Mouse (Mus musculus) liver (tissue): ENCODE results near the gene Nrxn3.

Source experiments
- DNase-seq: peaks from one replicate; pipeline ENCODE4 v3.0.0-alpha.2; 2020; ENCODE audit warnings: mixed read lengths

The Nrxn3 gene

DNA sequence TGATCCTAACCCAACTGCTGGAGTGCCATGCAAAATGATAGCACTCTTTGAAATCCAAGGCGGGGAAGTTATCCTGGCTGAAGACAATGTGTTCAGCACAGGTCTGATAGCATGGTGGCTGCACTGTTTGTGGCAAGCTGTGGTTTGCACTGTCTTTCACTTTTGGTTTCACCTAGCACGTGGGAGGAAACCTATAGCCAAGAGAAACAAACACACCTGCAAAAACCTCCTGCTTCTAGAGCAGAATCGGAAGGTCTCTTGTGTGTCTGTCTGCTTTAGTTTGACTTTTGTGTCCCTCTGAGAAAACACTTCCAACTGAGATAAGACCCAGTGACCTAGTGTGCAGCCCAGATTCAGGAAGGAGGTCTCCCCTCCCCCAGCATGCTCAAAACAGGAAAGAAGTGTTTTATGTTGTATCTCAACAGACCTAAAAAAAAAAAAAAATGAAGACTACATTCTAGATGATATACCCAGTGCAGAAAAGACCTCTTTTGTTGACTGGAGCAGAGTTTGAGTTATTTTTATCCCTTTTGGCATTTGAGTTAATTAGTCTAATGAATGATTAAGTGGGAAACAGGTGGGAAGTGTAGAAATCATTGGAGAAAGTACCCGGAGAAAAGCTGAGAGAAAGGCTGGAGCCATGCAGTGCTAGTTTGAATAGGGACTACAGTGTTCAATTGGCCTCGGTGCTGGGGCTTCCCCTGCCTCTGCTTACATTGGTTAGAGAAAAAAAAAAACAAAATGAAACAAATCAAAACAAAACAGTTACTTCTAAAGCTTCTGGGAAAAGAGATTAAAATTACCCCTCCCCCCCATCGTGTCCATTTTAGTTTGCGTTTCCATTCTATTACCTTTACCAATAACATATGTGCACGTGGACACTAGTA lies 996.8 kb downstream of the Nrxn3 start:
- no peak for DNase-seq

DNA sequence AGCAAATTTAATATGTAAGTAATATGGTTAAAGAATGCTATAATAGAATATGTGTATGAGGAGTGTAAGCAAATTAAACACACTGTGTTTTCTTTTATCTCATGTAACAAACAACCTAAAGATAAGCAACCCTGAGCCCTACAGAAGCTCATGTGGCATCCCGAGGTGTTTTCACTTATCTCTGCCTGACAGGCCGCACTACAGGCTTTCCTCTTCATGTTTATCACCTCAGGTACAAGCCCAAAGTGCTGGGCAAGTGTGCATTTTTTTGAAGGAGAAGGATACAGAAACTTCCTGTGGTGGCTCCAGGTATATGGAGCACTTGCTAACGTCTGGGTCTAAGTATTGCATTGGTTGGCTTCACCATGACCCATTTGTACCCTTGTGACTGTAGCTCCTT lies 998.3 kb downstream of the Nrxn3 start:
- DNase-seq, result peak; percentile 13

DNA sequence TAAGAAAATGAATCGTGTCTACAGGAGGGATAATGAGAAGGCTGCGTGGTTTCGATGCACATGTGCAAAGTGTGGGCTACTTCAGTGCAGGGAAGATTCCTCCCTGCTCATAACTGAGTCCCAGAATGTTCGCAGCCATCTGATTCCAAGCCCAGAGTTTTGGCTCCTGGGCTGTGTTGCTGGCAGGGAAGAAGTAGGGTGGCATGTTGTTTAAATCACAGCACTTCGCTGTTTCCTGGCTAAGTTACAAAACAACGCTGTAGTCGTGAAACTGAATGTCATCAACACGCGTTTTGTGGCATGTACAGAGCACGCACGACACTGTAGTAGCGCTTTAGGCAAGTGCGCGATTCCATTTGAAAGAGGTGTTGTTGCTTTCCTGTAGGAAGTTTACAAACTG lies 999.8 kb downstream of the Nrxn3 start:
- DNase-seq, result no peak

DNA sequence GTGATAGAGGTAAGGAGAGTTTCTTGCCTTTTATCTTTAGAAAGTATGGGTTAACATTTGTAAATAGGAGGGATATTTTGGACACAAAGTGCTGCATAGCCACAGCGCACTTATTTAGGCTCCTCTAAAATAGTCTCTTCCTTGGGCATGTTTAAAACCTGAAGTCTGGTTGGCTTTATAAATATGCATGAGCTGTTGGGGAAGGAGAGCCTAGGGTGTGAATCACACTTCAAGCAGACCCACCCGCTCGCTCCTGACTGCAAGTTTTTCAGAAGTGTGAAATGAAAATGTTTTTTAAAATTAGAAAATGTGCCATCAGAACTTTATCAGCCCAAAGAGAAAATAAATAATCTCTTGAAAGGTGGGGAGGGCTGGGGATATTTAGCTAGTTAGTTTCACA lies 1001.4 kb downstream of the Nrxn3 start:
- no peak for DNase-seq

DNA sequence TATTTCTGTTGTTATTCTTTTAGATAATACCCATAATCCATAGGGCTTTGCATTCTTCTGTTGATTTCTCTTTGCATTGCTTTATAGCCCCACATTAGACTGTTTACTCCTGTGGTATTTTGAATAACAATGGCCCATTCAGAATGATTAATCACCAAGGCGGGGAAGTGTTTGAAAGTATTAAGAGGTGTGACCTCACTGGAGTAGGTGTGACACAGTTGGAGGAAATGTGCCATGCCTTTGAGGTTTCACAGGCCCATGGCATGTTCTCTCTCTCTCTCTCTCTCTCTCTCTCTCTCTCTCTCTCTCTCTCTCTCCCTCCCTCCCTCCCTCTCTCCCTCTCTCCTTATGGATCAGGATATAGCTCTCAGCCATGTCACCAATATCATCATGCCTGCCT lies 1019.6 kb downstream of the Nrxn3 start:
- no peak for DNase-seq

DNA sequence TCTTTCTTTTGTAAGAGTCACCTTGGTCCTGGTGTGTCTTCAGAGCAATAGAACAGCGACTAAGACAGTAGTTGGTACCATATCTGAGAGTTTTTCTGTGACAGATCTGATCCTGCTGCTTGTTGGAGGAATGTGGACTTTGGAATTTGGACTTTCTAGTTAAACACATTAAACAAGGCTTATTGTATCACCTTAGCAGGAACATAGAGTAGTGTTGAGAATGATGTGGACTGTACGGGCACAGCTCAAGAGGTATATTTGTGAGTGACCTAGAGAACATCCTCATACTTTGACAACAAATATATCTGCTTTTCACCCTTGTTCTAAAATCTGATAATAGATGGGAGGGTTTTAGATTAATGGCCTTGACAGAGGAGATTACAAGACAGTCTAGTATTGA lies 1020.1 kb downstream of the Nrxn3 start:
- no peak for DNase-seq

DNA sequence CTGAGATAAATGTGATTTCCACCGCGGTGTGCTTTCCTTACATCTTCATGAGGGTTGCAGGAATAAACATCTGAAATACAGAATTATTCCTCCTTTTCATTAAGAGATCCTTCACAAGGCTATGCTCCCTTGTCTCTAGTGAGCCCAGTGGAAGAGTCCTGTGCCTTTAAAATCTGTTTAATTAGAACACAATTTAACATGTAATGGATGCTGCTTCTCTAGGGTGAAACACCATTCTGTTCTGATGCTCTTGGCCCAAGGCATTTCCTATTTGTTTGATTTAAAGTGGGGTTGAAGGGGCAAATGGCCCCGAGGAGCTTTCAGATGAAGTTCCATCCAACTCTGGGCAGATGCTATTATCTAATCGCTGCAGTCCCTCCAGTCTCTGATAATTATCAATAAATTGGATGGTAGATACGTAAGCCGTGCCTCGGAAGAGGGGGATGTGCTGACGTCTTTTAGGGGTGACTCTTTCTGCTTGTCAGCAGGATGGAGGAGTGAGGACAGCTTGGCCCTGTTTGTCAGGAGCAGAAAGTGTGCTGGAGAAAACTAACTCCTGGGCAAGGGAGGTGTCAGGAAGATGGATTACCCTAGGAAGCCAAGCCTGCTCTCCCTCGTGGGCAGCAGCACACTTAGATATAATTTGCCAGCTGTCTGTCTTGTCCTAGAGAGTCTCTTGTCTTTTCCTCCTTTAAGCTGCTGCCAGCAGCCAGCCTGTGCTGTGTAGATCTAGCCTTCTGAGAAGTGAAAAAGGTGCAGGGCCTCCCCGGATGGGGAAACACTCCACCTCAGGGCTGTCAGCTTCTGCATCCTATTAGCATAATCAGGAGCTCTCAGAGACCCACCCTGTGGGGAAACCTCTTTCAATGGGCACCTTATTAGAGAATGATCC lies 1041.8 kb downstream of the Nrxn3 start:
- no peak for DNase-seq

DNA sequence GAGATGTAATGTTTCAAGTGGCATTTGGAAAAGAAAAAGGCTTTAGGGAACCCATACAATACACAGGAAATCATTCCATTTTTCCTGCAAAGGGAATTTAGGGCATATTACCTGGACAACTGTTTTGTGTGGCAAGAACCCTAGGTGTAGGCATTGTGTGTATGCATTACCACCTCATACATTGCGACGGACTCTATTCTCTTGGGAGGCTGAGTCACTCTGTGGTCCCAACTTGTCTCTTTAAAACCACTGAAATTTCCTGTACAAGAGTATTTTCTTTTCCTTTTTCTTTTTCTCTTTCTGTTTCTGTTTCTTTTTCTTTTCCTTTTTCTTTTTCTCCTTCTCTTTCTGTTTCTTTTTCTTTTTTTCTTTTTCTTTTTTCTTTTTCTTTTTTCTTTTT lies 1042.5 kb downstream of the Nrxn3 start:
- DNase-seq, result no peak

DNA sequence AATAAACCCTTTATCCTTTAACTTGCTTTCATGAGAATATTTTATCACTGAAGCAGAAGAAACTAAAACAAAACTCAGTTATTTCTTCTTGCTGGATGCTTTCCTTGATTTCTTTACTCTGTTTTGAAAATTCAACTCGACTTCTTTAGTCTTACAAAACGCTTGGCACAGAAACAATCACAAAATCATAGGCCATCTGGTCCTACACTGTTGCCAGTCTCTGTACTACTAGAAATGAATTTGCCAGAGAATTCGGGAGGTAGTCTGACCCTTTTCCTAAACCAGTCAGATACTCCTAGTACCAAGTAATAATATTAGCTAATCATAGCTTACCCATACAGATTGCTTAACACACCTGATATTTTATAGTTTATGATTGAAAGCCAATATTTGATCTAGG lies 1066.1 kb downstream of the Nrxn3 start:
- DNase-seq, result no peak

DNA sequence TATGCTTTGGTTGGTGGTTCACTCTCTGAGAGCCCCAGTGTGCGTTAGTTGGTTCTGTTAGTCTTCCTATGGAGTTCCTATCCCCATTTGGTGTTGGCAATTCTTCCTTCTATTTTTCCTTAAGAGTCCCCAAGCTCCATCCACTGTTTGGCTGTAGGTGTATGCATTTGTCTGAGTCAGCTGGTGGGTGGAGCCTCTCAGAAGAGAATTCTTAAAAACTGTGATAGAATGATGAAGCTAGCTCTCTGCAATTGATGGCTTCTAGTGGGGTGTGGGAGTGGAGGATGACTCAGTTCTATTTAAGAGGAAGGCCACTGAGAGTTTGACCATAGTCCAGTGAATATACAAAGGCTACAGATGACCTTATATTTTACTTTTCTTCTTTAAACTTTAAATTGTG lies 1067.3 kb downstream of the Nrxn3 start:
- DNase-seq, result no peak

DNA sequence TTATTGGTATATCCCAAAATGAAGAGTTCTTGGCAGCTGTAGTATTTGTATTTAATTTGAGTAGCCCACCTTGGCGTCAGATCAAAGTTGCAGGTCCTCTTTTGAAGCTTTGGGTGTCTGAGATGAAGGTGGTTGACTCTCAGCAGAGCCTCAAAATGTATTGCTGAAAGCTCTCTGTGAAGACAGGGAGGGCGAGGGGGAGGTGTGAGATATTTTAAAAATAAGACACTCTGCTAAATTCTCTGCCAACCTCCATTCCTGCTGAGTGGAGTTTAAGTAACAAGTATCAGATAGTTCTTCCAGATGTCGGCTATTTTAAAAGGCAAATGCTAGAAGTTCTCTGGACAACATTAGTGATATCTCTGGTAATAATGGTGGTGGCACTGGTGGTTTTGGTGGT lies 1069.2 kb downstream of the Nrxn3 start:
- no peak for DNase-seq

DNA sequence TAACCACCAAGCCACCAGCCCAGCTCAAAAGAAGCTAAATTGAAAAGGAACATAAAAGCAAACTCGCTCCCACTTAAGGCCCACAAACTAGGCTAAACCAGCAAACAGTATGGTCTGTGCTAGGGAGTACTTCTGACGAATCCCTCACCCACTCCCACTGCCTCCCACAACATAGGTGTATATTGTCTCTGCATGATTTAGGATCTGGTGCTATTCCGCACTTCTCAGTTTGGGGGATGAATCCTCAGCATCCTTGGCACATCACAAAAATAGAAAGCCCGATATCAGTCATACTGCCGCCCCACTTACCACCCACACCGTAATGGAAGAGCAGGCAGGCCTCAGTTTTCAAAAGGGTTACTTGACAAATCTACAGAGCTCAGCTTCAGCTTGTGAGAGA lies 1072.1 kb downstream of the Nrxn3 start:
- no peak for DNase-seq

DNA sequence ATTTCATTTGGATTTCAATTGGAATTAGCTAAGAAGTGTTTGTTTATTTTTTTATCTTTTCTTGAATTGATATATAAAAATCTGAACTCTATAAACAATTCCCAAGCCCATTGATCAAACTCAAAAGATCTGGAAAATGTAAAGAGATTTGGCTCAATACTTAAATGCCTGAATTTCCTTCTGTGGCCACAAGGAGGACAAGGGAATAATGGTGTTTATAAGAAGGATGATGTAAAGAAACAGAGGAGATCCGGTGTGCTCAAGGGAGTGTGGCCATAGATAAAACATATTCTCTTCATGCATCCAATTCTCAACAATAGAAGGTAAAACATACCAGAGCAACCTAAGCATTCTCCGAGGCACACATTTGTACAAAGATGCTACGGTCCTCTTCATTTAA lies 1085.5 kb downstream of the Nrxn3 start:
- no peak for DNase-seq

DNA sequence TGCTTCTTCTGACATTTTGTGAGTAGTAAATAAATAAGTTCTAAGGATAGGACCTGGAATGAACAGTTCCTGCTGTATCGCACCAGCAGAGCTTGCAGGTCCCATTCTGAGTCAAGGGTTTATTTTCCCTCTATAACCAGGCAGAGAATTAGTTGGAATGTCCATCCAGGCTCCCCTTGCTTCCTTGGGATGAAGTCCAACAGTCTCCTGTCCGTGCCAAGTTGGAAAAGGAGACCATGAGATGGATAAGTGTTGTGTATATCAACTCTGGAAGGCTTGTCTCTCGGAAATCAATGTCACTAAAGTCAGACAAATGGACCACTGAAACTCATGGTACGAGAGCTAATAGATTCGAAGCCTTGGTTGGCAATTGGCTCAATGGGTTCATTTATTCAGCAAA lies 1087.5 kb downstream of the Nrxn3 start:
- no peak for DNase-seq

DNA sequence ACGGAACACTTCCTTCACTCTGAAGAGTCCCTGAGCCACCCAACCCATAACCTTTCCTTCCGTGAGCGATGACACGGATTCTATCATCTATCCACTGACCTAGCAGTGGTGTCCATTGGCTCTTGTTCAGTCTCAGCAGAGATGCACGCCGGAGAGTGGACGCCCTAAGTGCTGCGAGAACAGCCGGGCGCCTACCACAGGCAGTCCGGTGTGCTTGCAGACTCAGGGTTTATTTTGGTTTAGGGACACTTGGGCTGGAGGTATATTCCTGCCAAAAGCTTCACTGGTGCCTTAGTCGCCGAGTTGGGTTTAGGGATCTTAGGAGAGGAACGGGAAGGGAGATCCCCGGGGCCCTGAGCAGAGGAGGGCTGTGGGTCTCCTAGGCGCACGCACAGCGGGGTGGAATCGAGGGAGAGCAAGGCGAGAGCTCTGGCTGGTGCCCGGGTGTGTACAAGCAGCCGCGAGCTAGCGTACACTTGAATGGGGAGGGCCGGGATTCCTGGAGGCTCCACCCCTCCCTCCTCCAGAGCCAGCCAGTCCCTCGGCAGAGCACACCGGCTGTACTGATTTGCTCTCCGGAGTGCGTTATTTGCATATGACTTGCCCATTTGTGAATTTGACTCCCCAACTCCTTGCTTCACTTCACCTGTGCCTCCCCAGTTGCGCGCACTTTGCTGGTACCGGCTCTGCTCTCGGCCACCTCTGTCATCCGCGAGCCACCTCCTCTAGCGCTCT lies 1089.3 kb downstream of the Nrxn3 start:
- peak; percentile 62 for DNase-seq

DNA sequence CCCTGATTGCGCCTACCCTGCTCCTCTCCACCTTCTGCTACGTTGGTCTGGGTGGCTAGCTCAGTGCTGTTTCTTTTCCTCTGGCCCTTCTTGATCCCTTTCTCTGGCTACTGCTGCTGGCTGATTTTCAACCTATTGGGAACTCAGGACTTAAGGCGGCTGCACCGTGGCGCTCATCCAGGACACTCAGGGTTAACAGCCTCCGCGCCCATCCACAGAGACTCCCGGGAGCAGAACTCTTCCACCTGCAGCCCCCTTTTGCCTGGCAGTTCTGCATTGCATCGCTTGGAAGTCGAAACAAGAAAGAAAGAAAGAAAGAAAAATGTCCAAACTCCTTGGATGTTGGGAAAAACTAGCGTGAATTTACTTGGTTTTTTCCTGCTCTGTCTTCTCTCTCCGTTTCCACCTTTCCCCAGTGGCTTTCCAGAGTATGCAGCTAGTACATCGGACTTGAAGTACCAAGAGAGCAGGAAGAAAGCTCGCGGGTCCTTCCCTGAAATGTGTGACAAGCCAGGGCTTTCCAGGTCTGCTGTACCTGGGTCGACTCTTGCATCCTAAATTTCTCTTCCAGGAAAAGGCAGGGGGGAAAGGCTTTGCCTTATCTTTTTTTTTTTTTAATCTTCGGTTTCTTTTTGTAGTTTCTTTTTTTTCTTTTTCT lies 1090.0 kb downstream of the Nrxn3 start:
- DNase-seq, result no peak

DNA sequence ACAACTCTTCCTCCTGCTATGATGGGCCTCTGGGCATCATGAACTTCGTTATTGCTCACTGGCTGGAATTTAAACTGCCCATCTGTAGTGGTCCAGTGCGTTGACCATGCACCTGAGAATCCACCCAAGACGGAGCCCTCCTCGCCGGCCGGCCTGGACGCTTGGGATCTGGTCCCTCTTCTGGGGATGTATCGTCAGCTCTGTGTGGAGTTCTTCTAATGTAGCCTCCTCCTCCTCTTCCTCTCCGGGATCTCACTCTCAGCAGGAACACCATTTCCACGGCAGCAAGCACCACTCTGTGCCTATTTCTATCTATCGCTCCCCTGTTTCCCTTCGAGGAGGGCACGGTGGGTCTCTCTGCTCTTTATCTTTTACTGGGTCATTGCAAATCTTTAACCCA lies 1090.6 kb downstream of the Nrxn3 start:
- DNase-seq, result no peak

DNA sequence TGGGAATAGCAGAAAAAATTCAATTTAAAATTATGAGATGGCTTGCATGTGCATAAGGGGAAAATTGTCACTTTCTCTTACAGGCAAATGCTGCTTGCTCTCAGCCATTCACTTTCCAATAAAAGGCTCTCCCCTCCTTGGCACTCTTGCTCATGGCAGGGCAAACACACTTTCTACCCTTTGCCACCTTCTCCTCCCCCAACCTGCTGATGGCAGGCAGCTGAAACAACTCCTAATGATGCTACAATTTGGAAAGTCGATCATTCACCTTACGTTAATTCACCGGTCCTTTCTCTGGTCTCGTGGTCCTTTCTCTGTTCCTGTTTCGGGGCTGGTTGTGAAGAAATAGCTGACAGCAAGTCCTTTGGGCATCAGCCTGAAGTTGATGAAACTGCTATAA lies 1091.0 kb downstream of the Nrxn3 start:
- DNase-seq, result no peak

DNA sequence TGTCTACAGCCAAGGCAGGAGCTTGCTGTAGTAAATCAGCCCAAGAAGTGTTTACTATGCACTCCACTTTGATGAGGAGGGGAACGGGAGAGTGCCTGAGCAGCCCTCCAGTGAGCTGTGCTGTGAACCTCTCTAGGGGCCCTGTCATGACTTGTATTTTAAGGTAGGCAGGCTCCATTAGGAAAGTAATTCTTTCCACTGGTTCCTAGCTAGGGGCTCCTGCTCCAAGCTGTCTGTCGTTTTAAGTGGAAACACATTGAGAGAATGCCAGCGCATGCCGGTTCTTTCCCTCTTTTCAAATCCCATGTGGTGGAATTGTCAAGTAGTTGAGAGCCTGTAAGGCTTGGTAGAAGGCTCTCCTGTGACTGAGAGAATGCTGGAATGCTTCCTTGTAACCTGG lies 1091.9 kb downstream of the Nrxn3 start:
- no peak for DNase-seq

DNA sequence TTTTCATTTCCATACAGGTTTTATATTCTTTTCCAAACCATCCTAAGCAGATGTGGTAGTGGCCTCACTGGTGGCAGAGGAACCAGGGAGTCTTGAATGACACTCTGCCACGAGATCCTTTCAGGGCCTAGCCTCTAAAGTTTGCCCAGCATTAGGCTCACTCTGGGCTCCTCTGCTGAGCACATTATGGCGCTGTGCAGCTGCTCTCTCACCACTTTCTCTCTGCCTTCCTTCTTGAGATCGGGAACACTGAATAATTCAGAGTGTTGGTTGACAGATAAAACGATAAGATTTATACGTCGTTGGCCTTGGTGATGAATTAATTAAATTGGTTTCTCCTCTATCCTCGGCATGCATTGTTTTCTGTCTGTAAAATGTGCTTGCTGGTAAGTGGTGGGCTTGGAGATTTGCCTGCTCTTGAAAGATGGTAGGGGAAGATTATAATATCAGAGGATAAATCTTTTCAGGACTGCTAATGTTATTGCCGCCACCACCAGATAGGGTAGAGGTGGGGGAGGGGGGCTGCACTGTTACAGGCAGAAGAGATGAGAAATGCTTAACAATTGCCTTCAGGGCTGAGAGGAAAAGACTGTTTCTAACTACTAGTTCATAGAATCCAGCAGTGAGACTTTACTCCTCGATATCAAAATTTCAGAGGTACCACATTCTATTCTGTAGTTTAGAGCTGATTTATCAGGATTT lies 1094.5 kb downstream of the Nrxn3 start:
- DNase-seq, result no peak

DNA sequence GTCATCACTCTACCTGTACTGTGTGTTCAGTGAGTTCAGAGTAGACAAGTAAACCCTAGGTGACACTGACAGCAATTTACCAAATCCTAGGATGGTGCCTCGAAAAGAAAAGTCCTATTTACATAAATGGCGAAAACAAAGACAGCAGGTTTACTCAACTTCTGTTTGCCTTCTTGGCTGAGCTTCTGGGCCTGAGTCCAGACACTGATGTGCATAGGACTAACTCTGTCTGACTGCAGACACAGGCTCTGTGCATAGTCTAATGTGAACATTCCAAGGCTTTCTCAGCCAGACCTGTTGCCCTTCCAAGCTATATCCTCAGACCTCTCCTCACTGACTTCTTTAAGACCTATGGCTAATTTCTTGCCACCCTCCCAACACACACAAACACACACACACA lies 1095.5 kb downstream of the Nrxn3 start:
- DNase-seq, result no peak

DNA sequence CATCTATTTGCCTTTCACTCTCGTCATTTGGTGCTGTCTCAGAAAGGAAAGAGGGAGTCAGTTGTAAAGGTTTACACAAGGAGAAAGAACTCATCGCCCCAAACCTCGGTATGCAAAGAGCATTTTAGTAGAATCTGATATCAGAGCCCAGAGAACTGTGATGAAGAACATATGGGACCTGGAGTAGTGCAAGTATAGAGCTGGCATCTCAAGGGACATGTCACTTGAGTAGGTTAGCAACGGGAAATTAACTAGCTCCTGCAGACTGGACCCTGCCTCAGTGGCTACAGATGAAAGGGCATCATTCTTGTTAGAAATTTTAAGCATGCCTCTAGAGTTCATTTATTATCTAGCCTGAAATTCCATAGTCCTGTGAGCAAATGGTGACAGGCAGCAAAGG lies 1099.5 kb downstream of the Nrxn3 start:
- DNase-seq, result no peak
